Mouse (Mus musculus) spleen, adult 2 months (tissue): Measurements from ENCODE around the gene Fgfr2.

ENCODE experiments used
- CTCF ChIP-seq: fragments of 200-500 bp; IDR thresholded peaks from 2 replicates; pipeline ENCODE4 v1.5.1; 2011; ENCODE audit warnings: mild to moderate bottlenecking, inconsistent platforms; ENCODE audit not compliant: insufficient read depth, insufficient read length, insufficient replicate concordance; ENCODE audit errors: extremely low read depth
- POLR2A ChIP-seq: fragments of 200-500 bp; IDR thresholded peaks from 2 replicates; pipeline ENCODE4 v1.6.1; 2011; ENCODE audit warnings: low read depth, low read length, inconsistent platforms

DNA sequence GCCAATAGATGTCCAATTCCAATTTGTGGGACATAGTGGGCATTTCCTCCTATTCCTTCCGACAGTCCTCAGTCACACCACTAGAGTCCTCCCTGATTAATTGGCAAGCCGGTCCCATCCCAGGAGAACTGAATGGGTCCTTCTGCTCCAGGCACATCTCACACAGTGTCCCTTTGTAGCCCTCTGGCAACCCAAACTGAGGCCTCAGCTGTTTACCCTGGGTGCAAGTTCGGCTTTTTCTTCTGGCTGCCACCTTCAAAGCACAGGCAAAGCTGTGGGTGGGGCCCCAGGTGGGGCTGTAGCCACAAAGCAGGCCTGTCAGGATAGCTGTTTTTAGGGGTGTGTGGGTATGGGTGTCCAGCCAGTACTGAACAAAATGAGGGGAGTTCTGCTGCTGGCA lies 576.0 kb downstream of the Fgfr2 start:
- TF ChIP-seq CTCF (no peak), POLR2A (no peak)
